Mouse (Mus musculus) stomach, postnatal 0 days (tissue): ENCODE measurements around the gene Tbc1d4.

ENCODE experiments used
- CTCF ChIP-seq: IDR thresholded peaks from 2 replicates; pipeline ENCODE4 v1.5.1; 2016; ENCODE audit warnings: antibody characterized with exemption, low read depth, mild to moderate bottlenecking, moderate library complexity
- EP300 ChIP-seq: optimal IDR thresholded peaks from 2 replicates; pipeline ENCODE3; 2016; ENCODE audit warnings: antibody characterized with exemption

GRCm38 (mm10) chr14:101575651-101576050 is 33.3 kb downstream of the Tbc1d4 start:
- TF ChIP-seq CTCF (no peak), EP300 (no peak)
